Mouse (Mus musculus) midbrain, embryonic 13.5 days (tissue): ENCODE results near the gene Taf7l. TPM values are rescaled to one million over a fixed set of nuclear protein-coding genes. Genes with fewer than 3 reads are reported as not detected.

ENCODE experiments used
- ATAC-seq: fragments of 200-750 bp; cut with Nextera tagmentation; 2 replicates; pipeline ENCODE4 v1.8.0; 2017; ENCODE audit warnings: mild to moderate bottlenecking, moderate TSS enrichment, moderate library complexity
- H3K27ac ChIP-seq: fragments of 300-500 bp; sonication (generic); 2 replicates; pipeline ENCODE4 v1.5.1; 2015; ENCODE audit warnings: inconsistent platforms, mild to moderate bottlenecking, moderate library complexity
- H3K27me3 ChIP-seq: fragments of 300-500 bp; sonication (generic); 2 replicates; pipeline ENCODE4 v1.6.1; 2015; ENCODE audit warnings: mild to moderate bottlenecking, inconsistent platforms
- H3K36me3 ChIP-seq: fragments of 300-500 bp; sonication (generic); 2 replicates; pipeline ENCODE4 v1.6.1; 2015; ENCODE audit warnings: mild to moderate bottlenecking, inconsistent platforms
- H3K4me1 ChIP-seq: fragments of 300-500 bp; sonication (generic); replicated peaks from 2 replicates; pipeline ENCODE4 v1.6.1; 2015; ENCODE audit warnings: inconsistent platforms
- H3K4me2 ChIP-seq: fragments of 300-500 bp; sonication (generic); replicated peaks from 2 replicates; pipeline ENCODE4 v1.6.1; 2015; ENCODE audit warnings: moderate library complexity, mild to moderate bottlenecking, inconsistent platforms
- H3K4me3 ChIP-seq: fragments of 300-500 bp; sonication (generic); replicated peaks from 2 replicates; pipeline ENCODE4 v1.5.1; 2015; ENCODE audit warnings: mild to moderate bottlenecking, inconsistent platforms
- H3K9ac ChIP-seq: fragments of 300-500 bp; sonication (generic); replicated peaks from 2 replicates; pipeline ENCODE4 v1.6.1; 2015; ENCODE audit warnings: mild to moderate bottlenecking, inconsistent platforms
- H3K9me3 ChIP-seq: fragments of 300-500 bp; sonication (generic); 2 replicates; pipeline ENCODE4 v1.6.1; 2016; ENCODE audit warnings: mild to moderate bottlenecking, inconsistent platforms
- WGBS: fragments of 180-500 bp; shearing (Covaris S2); methylation state at CpG from one replicate; pipeline ENCODE4 v1.1.7; 2015; 5-methylcytosine and 5-hydroxymethylcytosine counted together
- polyA plus RNA-seq: library from polyadenylated mRNA; unstranded; fragments of >200 nt; fragmentation: Nextera tagmentation; extraction: Ambion mirVana; gene quantifications from 2 replicates; pipeline ENCODE4 v1.2.1, GENCODE M21; 2015

The Taf7l gene
- not detected in 2 replicates for polyA plus RNA-seq

DNA sequence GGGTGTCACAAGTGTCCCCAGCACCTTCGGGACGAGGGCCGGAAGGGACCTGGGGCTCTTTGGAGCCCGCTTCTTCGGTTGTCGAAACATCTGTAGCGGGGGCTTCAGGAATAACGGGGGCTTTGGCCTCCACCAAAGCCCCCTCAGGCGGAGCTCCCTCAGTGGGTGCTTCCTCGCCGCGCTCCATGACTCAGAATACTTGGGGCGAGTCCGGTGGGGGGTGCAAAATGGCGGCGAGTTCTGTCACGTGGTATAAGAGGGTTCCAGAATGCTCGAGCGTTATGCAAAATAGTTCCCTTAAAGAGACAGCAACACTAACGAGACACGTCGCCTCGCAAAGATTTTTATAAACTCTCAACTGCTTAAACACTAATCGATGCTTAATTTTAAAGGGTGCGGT is at the start of gene Taf7l:
Gene Taf7l, minus strand, starts transcription at position 201 of the 400 bp plus-strand sequence.
- Histone ChIP-seq H3K9me3 (peaks cover 14% of the 10 kb centered on the region; the same call in 1 of the 2 replicates), H3K36me3 (no peaks in the 10 kb centered on the region), H3K9ac (no peak within 1 kb of the TSS), H3K4me3 (no peak within 1 kb of the TSS), H3K27me3 (no peaks in the 10 kb centered on the region), H3K4me2 (no peak within 1 kb of the TSS), H3K4me1 (no peaks in the 10 kb centered on the region), H3K27ac (no peak within 1 kb of the TSS)
- no peak for ATAC-seq
- 88% methylated on average over 25 of the region's 25 CpGs for WGBS

GRCm38 (mm10) chrX:134525260-134525659 is 49.0 kb upstream of the Taf7l start:
- WGBS, result 76% methylated on average over 4 of the region's 4 CpGs
- no peak for ATAC-seq
- H3K4me1 ChIP-seq, result no peaks in the 10 kb centered on the region

DNA sequence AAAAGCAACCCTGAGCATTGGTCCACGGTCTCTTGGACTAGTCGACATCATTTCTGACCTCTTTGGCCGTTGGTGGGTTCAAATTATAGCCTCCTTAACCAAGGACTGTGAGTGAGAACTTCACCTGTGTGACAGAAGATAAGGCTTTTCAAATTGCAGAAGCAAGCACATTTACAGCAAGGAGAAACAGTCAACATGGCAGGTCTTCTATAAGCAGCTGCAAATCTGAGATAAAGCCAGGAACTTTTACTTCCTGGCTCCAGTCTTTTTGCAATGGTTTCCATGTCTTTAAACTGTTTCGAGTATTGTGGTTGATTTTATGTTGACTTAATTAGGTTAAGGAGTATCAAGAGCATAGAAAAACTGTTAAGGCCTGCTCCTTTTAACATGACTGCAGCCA is 47.5 kb upstream of the Taf7l start:
- Histone ChIP-seq H3K4me3 (no peak overlapping the region), H3K27me3 (no peaks in the 10 kb centered on the region), H3K4me2 (no peak overlapping the region), H3K27ac (no peak overlapping the region), H3K36me3 (no peaks in the 10 kb centered on the region), H3K4me1 (no peaks in the 10 kb centered on the region), H3K9me3 (no peaks in the 10 kb centered on the region), H3K9ac (no peak overlapping the region)
- no peak for ATAC-seq
- WGBS, result 75% methylated on average over 4 of the region's 4 CpGs

More at GRCm38 (mm10) chrX:134525260-134525659, 49.0 kb upstream of the Taf7l start:
- Histone ChIP-seq H3K9ac (no peak overlapping the region), H3K27me3 (no peaks in the 10 kb centered on the region), H3K4me2 (no peak overlapping the region), H3K4me3 (no peak overlapping the region), H3K36me3 (no peaks in the 10 kb centered on the region), H3K9me3 (no peaks in the 10 kb centered on the region), H3K27ac (no peak overlapping the region)

DNA sequence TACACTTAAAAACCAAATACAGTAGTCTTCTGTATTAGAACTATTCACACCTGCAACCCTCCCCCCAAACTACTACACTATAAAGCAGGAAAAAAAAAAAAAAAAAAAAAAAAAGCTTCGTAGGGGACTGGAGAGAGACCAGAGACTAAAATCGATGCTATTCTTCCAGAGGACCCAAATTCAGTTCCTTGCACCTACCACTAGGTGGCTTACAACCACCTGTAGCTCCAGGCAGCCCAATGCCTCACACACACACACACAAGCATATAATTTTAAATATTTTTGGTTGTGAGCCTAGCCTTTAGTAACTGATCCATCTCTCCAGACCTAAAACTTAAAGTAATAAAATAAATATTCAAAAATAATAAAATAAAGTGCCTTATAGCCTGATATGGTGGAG is 33.2 kb upstream of the Taf7l start:
- no peaks in the 10 kb centered on the region for H3K9me3 ChIP-seq
- no peak for ATAC-seq
- 40% methylated on average over 2 of the region's 2 CpGs for WGBS
- H3K27ac ChIP-seq, result no peak overlapping the region
- H3K4me1 ChIP-seq, result no peaks in the 10 kb centered on the region
- H3K4me3 ChIP-seq, result no peak overlapping the region
- no peak overlapping the region for H3K4me2 ChIP-seq
- no peaks in the 10 kb centered on the region for H3K27me3 ChIP-seq
- no peak overlapping the region for H3K9ac ChIP-seq
- no peaks in the 10 kb centered on the region for H3K36me3 ChIP-seq

GRCm38 (mm10) chrX:134507977-134508376 is 31.7 kb upstream of the Taf7l start:
- H3K4me2 ChIP-seq, result no peak overlapping the region
- WGBS, result 74% methylated on average over 6 of the region's 6 CpGs
- no peak overlapping the region for H3K9ac ChIP-seq
- H3K36me3 ChIP-seq, result no peaks in the 10 kb centered on the region
- H3K4me3 ChIP-seq, result no peak overlapping the region
- no peaks in the 10 kb centered on the region for H3K9me3 ChIP-seq
- H3K27ac ChIP-seq, result no peak overlapping the region
- no peak for ATAC-seq
- no peaks in the 10 kb centered on the region for H3K27me3 ChIP-seq
- H3K4me1 ChIP-seq, result no peaks in the 10 kb centered on the region

DNA sequence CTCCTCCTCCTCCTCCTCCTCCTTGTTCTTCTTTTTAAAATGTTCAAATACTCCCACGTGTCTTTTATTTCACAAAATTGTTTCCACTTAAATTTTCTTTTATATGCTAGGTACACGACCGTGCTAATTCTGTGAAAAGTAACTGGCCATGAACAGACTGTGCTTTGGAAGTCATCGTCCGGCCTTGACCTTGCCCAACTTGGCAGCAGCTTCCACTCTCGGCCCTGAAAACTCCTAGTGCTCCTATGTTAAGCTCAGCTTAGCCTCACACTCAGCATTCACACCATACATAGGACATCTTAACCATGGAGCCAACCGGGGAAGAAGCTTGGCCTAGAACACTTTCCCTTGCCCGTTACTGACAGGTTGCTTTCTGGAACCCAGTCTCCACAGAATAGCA is 24.4 kb upstream of the Taf7l start:
- Histone ChIP-seq H3K4me3 (no peak overlapping the region), H3K27ac (no peak overlapping the region), H3K4me1 (no peaks in the 10 kb centered on the region), H3K4me2 (no peak overlapping the region), H3K27me3 (no peaks in the 10 kb centered on the region), H3K9ac (no peak overlapping the region), H3K9me3 (no peaks in the 10 kb centered on the region), H3K36me3 (no peaks in the 10 kb centered on the region)
- 86% methylated on average over 8 of the region's 8 CpGs for WGBS
- ATAC-seq, result no peak

DNA sequence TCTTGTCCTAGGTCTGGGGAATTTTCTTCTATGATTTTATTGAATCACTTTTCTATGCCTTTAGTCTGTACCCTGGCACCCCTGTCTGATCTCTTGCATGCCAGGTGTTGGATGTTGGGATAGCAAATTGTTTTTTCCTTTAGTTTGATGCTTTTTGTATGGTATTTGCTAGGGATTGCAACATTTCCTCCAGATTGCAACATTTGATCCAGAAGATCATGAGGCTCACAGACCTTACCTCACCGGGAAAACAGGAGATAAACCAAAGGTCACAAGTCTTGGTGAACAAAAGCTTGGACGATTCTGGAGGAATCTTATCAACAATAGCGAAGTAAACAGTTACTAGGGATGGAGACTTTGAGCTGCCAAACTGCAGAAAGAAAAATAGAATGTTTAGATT is 5.4 kb upstream of the Taf7l start:
- no peaks in the 10 kb centered on the region for H3K4me1 ChIP-seq
- no peak overlapping the region for H3K4me2 ChIP-seq
- H3K27me3 ChIP-seq, result no peaks in the 10 kb centered on the region
- no peaks in the 10 kb centered on the region for H3K9me3 ChIP-seq
- ATAC-seq, result no peak
- no peaks in the 10 kb centered on the region for H3K36me3 ChIP-seq
- H3K4me3 ChIP-seq, result no peak overlapping the region
- WGBS, result 75% methylated on average over 3 of the region's 3 CpGs
- no peak overlapping the region for H3K9ac ChIP-seq
- no peak overlapping the region for H3K27ac ChIP-seq

GRCm38 (mm10) chrX:134474988-134475710 is 1.1 kb downstream of the Taf7l start:
- ATAC-seq, result peak; percentile 56; the same call in 1 of the 2 replicates
- no peak overlapping the region for H3K4me2 ChIP-seq
- no peaks in the 10 kb centered on the region for H3K4me1 ChIP-seq
- H3K9ac ChIP-seq, result no peak overlapping the region
- no peak overlapping the region for H3K4me3 ChIP-seq
- no peak overlapping the region for H3K27ac ChIP-seq
- 71% methylated on average over 52 of the region's 67 CpGs for WGBS
- H3K9me3 ChIP-seq, result peaks cover 14% of the 10 kb centered on the region; the same call in 1 of the 2 replicates
- no peaks in the 10 kb centered on the region for H3K27me3 ChIP-seq
- H3K36me3 ChIP-seq, result no peaks in the 10 kb centered on the region

DNA sequence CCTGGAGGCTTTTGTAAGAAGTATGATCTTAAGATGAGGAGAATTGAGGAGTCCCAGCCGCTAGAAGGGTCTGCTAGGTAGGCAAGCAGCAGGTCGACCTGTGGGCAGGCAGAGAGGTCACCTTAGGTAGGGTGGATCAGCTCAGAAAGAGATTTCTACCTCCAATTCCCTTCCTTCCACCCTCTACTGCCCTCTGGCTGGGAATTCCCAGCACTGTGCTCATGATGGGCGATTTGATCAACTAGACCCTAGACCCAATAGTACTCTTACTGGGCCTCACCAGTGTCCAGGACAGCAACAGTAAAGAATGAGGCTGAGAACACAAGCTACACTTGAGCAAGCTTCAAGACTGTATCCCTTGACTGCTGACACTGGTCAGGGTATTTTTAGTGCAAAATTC is 49.0 kb downstream of the Taf7l start:
- ATAC-seq, result no peak
- Histone ChIP-seq H3K4me3 (no peak overlapping the region), H3K9me3 (no peaks in the 10 kb centered on the region), H3K36me3 (no peaks in the 10 kb centered on the region; the same call in 1 of the 2 replicates), H3K27me3 (no peaks in the 10 kb centered on the region), H3K27ac (no peak overlapping the region), H3K4me2 (no peak overlapping the region), H3K9ac (no peak overlapping the region), H3K4me1 (no peaks in the 10 kb centered on the region)
- WGBS, result 64% methylated on average over 3 of the region's 3 CpGs

DNA sequence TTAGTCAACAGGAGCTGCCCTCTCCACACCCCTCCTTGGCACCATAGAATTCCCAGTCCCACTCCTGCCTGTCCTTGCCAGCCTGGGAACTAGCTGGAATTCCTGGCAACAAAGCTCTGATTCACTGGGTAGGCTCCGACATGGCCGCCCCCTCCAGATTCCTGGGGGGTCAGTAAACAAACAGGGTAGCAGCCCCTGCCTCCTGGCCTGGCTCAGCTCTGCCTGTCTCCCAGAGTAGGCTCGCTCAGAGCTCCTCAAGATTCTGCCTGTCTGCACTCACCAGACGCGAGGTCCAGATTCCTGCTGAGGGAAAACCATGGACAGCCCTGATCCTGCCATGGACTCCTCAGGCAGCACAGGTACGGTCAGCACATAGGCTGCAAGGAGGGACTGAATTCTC is 49.5 kb downstream of the Taf7l start:
- H3K4me1 ChIP-seq, result no peaks in the 10 kb centered on the region
- H3K4me2 ChIP-seq, result no peak overlapping the region
- no peak overlapping the region for H3K9ac ChIP-seq
- ATAC-seq, result peak; percentile 27; the same call in 1 of the 2 replicates
- no peaks in the 10 kb centered on the region for H3K9me3 ChIP-seq
- 64% methylated on average over 6 of the region's 6 CpGs for WGBS
- H3K27ac ChIP-seq, result no peak overlapping the region
- no peaks in the 10 kb centered on the region; the same call in 1 of the 2 replicates for H3K36me3 ChIP-seq
- H3K4me3 ChIP-seq, result no peak overlapping the region
- no peaks in the 10 kb centered on the region for H3K27me3 ChIP-seq

DNA sequence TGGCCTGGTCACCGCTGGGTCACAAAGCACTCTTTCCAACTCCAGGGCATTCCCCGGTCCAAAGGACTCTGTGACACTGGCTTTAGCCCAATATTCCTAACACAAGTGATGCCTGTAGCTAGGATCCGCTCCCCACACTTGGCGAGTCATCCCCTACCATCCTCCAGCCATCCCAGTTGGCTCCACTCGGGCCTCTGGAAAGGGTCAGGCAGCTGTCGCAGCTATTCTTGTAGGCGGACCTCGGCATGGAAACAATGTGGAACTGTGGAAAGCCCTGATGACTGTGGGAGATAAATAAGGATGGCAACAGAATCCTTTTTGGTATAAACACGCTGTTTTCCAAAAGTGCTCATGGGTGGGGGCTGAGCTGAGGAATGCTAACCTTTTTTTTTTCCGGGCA is 50.5 kb downstream of the Taf7l start:
- no peak overlapping the region for H3K4me3 ChIP-seq
- H3K36me3 ChIP-seq, result no peaks in the 10 kb centered on the region; the same call in 1 of the 2 replicates
- no peaks in the 10 kb centered on the region for H3K27me3 ChIP-seq
- H3K9ac ChIP-seq, result no peak overlapping the region
- no peaks in the 10 kb centered on the region for H3K9me3 ChIP-seq
- H3K4me2 ChIP-seq, result no peak overlapping the region
- H3K4me1 ChIP-seq, result no peaks in the 10 kb centered on the region
- 87% methylated on average over 10 of the region's 10 CpGs for WGBS
- H3K27ac ChIP-seq, result no peak overlapping the region
- no peak for ATAC-seq

DNA sequence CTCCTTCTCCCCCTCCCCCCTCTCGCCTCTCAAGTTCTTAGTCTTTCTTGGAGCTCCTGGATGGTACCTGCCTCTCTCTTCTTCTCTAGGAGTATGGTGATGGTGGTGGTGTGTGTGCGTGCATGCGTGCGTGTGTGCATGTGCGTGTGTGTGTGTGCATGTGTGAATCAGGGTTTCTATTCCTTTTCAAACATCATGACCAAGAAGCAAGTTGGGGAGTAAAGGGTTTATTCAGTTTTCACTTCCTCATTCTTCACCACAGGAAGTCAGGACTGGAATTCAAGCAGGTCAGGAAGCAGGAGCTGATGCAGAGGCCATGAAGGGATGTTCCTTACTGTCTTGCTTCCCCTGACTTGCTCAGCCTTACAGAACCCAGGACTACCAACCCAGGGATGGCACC is 52.0 kb downstream of the Taf7l start:
- Histone ChIP-seq H3K4me1 (no peaks in the 10 kb centered on the region), H3K4me2 (no peak overlapping the region), H3K27me3 (no peaks in the 10 kb centered on the region), H3K9me3 (no peaks in the 10 kb centered on the region), H3K27ac (no peak overlapping the region), H3K4me3 (no peak overlapping the region), H3K36me3 (no peaks in the 10 kb centered on the region), H3K9ac (no peak overlapping the region)
- ATAC-seq, result no peak
- 85% methylated on average over 5 of the region's 5 CpGs for whole genome bisulfite sequencing

- Histone ChIP-seq H3K4me2 (no peak overlapping the region), H3K9me3 (no peaks in the 10 kb centered on the region), H3K36me3 (no peaks in the 10 kb centered on the region), H3K27me3 (no peaks in the 10 kb centered on the region), H3K9ac (no peak overlapping the region), H3K27ac (no peak overlapping the region), H3K4me1 (no peaks in the 10 kb centered on the region), H3K4me3 (no peak overlapping the region)
- 85% methylated on average over 5 of the region's 5 CpGs for WGBS
- no peak for ATAC-seq
Observed at GRCm38 (mm10) chrX:134420097-134420496, 56.2 kb downstream of the Taf7l start.
